Mouse (Mus musculus) megakaryocyte progenitor cell, adult 5-6 weeks (primary cell): ENCODE data around the gene Olfr746. TPM values are rescaled to one million over a fixed set of nuclear protein-coding genes. Genes with fewer than 3 reads are reported as not detected.

Experiments used
- ATAC-seq: replicated peaks from 2 replicates; pipeline ENCODE4 v1.8.0; 2016; ENCODE audit warnings: mild to moderate bottlenecking, moderate TSS enrichment, inconsistent platforms; ENCODE audit not compliant: poor library complexity
- total RNA-seq, 2 experiments: library from RNA; stranded (forward) in 1 of 2; stranded (reverse) in 1 of 2; fragments of 157-497, 149-512 nt in 1 of 2; fragments of 200-1000 nt in 1 of 2; gene quantifications; 2 replicates each; pipeline versions ENCODE4 v1.2.3 to v1.2.4; 2015 to 2017

The Olfr746 gene
- total RNA-seq (2015) (not detected in 2 replicates), total RNA-seq (2017) (not detected in 2 replicates)

DNA sequence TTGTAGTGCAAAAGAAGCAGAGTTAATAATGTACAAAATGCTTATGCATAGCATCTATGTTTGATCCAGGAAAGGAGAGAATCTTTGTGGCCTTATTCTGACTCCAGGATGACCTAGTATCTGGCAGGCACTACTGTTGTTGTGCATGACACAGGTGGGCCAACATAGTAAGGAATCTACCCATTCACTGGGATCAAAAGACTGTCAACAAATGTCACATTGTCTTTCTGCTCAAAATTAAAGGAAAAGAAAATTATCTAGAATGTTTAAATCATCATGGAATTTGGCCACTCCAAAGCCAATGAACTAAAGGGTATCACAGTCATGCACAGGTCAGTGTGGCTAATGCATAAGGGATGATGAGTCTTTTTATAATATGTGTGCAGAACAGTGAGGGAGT lies at the start of gene Olfr746:
Gene Olfr746, plus strand, starts transcription at position 301 of the 400 bp plus-strand sequence.
- ATAC-seq: no peak

DNA sequence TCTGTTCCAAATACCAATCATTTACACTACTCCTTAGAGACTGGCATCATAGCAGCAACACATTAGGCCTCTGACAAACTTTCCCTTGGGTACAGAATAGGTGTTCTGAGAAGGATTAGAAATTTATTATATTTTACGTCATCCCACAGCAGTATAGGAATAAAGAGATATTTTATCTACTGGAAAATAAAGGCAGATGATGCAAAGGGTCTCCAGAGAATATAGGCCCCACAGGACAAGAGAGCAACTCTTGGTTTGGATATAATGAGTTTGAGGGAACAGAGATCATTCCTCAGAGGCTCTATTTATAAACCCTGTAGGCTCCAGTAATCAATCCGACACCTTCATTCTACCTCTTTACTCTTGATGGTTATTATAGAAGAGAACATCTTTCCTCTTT lies 32.3 kb upstream of the Olfr746 start, which contains the start of gene Olfr744:
Gene Olfr744, plus strand, starts transcription at position 301 of the 400 bp plus-strand sequence.
- ATAC-seq: no peak

DNA sequence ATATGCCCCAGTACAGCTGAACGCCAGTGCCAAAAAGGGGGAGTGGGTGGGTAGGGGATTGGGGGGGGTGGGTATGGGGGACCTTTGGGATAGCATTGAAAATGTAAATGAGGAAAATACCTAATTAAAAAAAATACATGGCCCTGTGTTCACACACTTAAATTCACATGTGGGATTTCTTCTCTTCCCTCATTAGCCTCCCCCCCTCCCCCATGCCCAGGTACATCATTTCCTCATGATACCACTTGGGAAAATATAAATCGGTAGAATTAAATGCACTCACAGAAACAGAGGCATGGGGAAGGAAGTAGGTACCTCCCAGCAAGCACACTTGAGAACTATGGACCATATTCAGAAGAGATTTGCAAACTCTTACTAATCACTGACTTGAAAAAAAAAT lies 7.8 kb upstream of the Olfr746 start, which contains the start of gene Olfr745:
Gene Olfr745, plus strand, starts transcription at position 301 of the 400 bp plus-strand sequence.
- no peak for ATAC-seq

DNA sequence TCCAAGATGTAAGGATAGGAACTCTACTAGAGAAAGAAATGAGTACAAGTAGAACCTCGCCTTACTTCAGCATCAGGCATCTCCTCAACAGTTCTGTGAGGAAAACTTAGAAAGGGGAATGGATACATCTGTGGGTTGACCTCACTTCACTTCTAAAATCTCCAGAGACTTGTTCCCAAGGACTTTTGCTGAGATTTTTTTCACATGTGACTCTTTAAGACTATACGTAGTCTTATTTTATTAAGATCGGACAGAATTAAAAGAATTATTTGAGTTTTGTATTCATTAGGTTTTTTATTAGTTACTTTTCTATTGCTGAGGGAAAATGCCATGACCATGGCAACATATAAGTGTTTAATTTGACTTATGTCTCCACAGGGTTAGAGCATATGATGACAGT lies 46.2 kb downstream of the Olfr746 start, which contains the start of gene Olfr747:
Gene Olfr747, minus strand, starts transcription at position 101 of the 400 bp plus-strand sequence.
- no peak for ATAC-seq

Other genes starting within 250 kb of the Olfr746 start
- gene Olfr738, start 239.5 kb upstream of the Olfr746 start, total RNA-seq (2015): not detected in 2 replicates
- not detected in 2 replicates for gene Olfr738, start 239.5 kb upstream of the Olfr746 start, total RNA-seq (2017)
- gene Olfr739, start 228.5 kb upstream of the Olfr746 start, total RNA-seq (2015): not detected in 2 replicates
- not detected in 2 replicates for gene Olfr739, start 228.5 kb upstream of the Olfr746 start, total RNA-seq (2017)
- not detected in 2 replicates for gene Olfr740, start 201.5 kb upstream of the Olfr746 start, total RNA-seq (2015)
- gene Olfr740, start 201.5 kb upstream of the Olfr746 start, total RNA-seq (2017): not detected in 2 replicates
- not detected in 2 replicates for gene Olfr741, start 174.3 kb upstream of the Olfr746 start, total RNA-seq (2015)
- not detected in 2 replicates for gene Olfr741, start 174.3 kb upstream of the Olfr746 start, total RNA-seq (2017)
- gene Olfr742, start 143.5 kb upstream of the Olfr746 start, total RNA-seq (2015): not detected in 2 replicates
- gene Olfr742, start 143.5 kb upstream of the Olfr746 start, total RNA-seq (2017): not detected in 2 replicates
- gene Olfr743, start 125.2 kb upstream of the Olfr746 start, total RNA-seq (2015): not detected in 2 replicates
- not detected in 2 replicates for gene Olfr743, start 125.2 kb upstream of the Olfr746 start, total RNA-seq (2017)
- gene Olfr744, start 32.2 kb upstream of the Olfr746 start, total RNA-seq (2015): not detected in 2 replicates
- not detected in 2 replicates for gene Olfr744, start 32.2 kb upstream of the Olfr746 start, total RNA-seq (2017)
- not detected in 2 replicates for gene Olfr745, start 7.7 kb upstream of the Olfr746 start, total RNA-seq (2015)
- not detected in 2 replicates for gene Olfr745, start 7.7 kb upstream of the Olfr746 start, total RNA-seq (2017)
- not detected in 2 replicates for gene Olfr747, start 46.1 kb downstream of the Olfr746 start, total RNA-seq (2015)
- not detected in 2 replicates for gene Olfr747, start 46.1 kb downstream of the Olfr746 start, total RNA-seq (2017)
- not detected in 2 replicates for gene Olfr748, start 60.3 kb downstream of the Olfr746 start, total RNA-seq (2015)
- gene Olfr748, start 60.3 kb downstream of the Olfr746 start, total RNA-seq (2017): not detected in 2 replicates
- not detected in 2 replicates for gene Olfr749, start 98.0 kb downstream of the Olfr746 start, total RNA-seq (2015)
- not detected in 2 replicates for gene Olfr749, start 98.0 kb downstream of the Olfr746 start, total RNA-seq (2017)
- 20.6 and 27.4 TPM in 2 replicates for gene Ttc5, start 138.4 kb downstream of the Olfr746 start, total RNA-seq (2015)
- 39.5 and 41.8 TPM in 2 replicates for gene Ttc5, start 138.4 kb downstream of the Olfr746 start, total RNA-seq (2017)
- not detected in 2 replicates for gene Ccnb1ip1, start 160.6 kb downstream of the Olfr746 start, total RNA-seq (2015)
- gene Ccnb1ip1, start 160.6 kb downstream of the Olfr746 start, total RNA-seq (2017): not detected in 2 replicates
- 63.6 and 99.3 TPM in 2 replicates for gene Parp2, start 160.8 kb downstream of the Olfr746 start, total RNA-seq (2015)
- 92.4 and 99.5 TPM in 2 replicates for gene Parp2, start 160.8 kb downstream of the Olfr746 start, total RNA-seq (2017)
- 32.3 and 37.7 TPM in 2 replicates for gene Tep1, start 223.5 kb downstream of the Olfr746 start, total RNA-seq (2015)
- 8.4 and 21.0 TPM in 2 replicates for gene Tep1, start 223.5 kb downstream of the Olfr746 start, total RNA-seq (2017)